Mouse (Mus musculus): ENCODE results near the gene Prkcd.

DNA sequence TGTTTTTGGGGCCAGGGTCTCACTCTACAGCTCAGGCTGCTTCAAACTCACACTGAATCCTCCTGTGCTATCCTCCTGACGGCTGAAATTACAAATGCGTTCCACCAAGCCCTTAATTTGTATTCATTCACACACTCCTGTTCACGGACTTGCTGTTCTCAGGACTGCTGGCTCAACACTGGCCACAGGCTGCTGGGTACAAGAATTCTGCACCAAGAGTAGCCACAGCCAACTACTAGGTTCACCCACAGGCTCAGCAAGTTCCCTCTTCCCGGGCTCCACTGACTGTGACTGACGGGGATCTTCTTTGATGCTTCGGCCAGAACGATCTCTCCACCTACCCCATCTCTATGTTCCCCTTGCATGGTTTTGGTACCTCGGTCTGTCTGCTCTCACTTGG lies 23.7 kb upstream of the Prkcd start:
- TF ChIP-seq CTCF (IDR thresholded peaks at IDR 0.05; ENCODE audit: low read depth), result no peak
- TF ChIP-seq EP300 (IDR thresholded peaks at IDR 0.05; ENCODE audit: low read depth), result no peak

All from liver, embryonic 14.5 days (tissue).